Mouse (Mus musculus): ENCODE measurements around the gene Scube1.
A peak's percentile ranks its signal among the peaks of the same experiment; 100 is the strongest.

Scube1 gene

GRCm38 (mm10) chr15:83664722-83665121 lies 60.1 kb downstream of the Scube1 start:
- DNase-seq: peak; percentile 14

GRCm38 (mm10) chr15:83663066-83663465 lies 61.8 kb downstream of the Scube1 start:
- DNase-seq: no peak

GRCm38 (mm10) chr15:83662106-83662505 lies 62.7 kb downstream of the Scube1 start:
- DNase-seq: no peak

- no peak for DNase-seq
Measured at GRCm38 (mm10) chr15:83642518-83642917, 82.3 kb downstream of the Scube1 start.

GRCm38 (mm10) chr15:83640208-83640607 lies 84.6 kb downstream of the Scube1 start:
- DNase-seq: no peak

GRCm38 (mm10) chr15:83639160-83639559 lies 85.7 kb downstream of the Scube1 start:
- DNase-seq: no peak

- no peak for DNase-seq
Measured at GRCm38 (mm10) chr15:83638196-83638899, 86.5 kb downstream of the Scube1 start.

GRCm38 (mm10) chr15:83636759-83637158 lies 88.1 kb downstream of the Scube1 start:
- DNase-seq: no peak

- DNase-seq: no peak
Measured at GRCm38 (mm10) chr15:83635251-83635650, 89.6 kb downstream of the Scube1 start.

GRCm38 (mm10) chr15:83634076-83634475 lies 90.7 kb downstream of the Scube1 start:
- no peak for DNase-seq

- no peak for DNase-seq
Measured at GRCm38 (mm10) chr15:83631071-83631470, 93.8 kb downstream of the Scube1 start.

GRCm38 (mm10) chr15:83629716-83630115 lies 95.1 kb downstream of the Scube1 start:
- no peak for DNase-seq

- no peak for DNase-seq
Measured at GRCm38 (mm10) chr15:83626142-83626645, 98.6 kb downstream of the Scube1 start.

GRCm38 (mm10) chr15:83615245-83615644 lies 109.6 kb downstream of the Scube1 start:
- DNase-seq: no peak

GRCm38 (mm10) chr15:83607115-83607802 lies 117.6 kb downstream of the Scube1 start:
- DNase-seq: peak; percentile 45

GRCm38 (mm10) chr15:83606700-83607099 lies 118.1 kb downstream of the Scube1 start:
- no peak for DNase-seq

GRCm38 (mm10) chr15:83606216-83606615 lies 118.6 kb downstream of the Scube1 start:
- no peak for DNase-seq

GRCm38 (mm10) chr15:83603426-83603825 lies 121.4 kb downstream of the Scube1 start:
- no peak for DNase-seq

GRCm38 (mm10) chr15:83603046-83603396 lies 121.8 kb downstream of the Scube1 start:
- DNase-seq: no peak

- peak; percentile 44 for DNase-seq
Measured at GRCm38 (mm10) chr15:83602372-83603045, 122.3 kb downstream of the Scube1 start.

GRCm38 (mm10) chr15:83601185-83601584 lies 123.6 kb downstream of the Scube1 start:
- no peak for DNase-seq

GRCm38 (mm10) chr15:83596833-83597232 lies 128.0 kb downstream of the Scube1 start:
- no peak for DNase-seq

- DNase-seq: no peak
Measured at GRCm38 (mm10) chr15:83595364-83595711, 129.5 kb downstream of the Scube1 start.
